Mouse (Mus musculus) urinary bladder, postnatal 10 days (tissue): ENCODE results near the gene 4931428L18Rik.
"Not testable (repeated sequence)": the region's sequence is repeated elsewhere in the genome, so short reads cannot be mapped to it uniquely, and the experiment has no call there.

Source experiments
- DNase-seq: peaks from one replicate; pipeline ENCODE4 v3.0.0; 2022; ENCODE audit warnings: low spot score

The 4931428L18Rik gene

DNA sequence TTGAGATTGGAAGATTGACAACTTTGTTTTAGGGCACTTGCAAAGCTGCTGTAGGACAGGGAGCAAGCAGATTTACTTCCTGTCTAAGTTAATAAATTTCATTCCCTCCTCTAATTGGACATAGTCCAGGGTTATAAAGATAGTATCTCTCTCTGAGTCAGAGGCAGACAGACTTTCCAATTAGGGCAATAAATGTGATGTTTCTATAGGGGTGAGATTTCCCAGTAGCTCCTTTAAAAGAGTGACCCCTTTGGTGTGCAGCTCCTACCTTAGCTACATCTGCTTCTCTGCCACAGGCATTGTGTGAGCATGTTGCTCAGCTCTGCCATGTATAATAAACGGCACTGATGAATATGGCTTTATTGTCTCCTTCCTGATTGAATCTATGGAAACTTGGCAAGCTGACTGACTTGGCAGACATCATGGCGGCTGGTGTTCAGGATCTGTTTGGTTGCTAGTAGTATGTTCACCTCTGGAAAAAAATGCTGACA lies 163.6 kb downstream of the 4931428L18Rik start:
- no peak for DNase-seq

DNA sequence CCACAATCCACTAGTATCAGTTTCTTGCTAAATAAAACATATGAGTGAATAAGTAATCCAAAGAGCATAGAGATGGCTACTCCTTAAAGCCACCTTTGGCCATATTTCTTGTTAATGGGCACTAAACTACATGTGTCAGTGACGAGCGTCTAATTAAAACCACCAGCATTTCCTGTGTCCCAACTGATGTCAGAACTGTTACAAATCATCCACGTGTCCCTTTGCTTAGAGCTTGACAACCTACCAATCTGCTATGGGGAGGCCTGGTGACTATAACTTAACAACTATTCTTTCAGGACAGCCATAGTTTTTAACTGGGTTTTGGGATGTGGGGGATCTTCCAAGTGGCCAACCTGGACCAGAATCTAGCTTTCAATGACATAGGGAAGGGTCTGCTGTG lies 164.3 kb downstream of the 4931428L18Rik start:
- DNase-seq, result no peak

DNA sequence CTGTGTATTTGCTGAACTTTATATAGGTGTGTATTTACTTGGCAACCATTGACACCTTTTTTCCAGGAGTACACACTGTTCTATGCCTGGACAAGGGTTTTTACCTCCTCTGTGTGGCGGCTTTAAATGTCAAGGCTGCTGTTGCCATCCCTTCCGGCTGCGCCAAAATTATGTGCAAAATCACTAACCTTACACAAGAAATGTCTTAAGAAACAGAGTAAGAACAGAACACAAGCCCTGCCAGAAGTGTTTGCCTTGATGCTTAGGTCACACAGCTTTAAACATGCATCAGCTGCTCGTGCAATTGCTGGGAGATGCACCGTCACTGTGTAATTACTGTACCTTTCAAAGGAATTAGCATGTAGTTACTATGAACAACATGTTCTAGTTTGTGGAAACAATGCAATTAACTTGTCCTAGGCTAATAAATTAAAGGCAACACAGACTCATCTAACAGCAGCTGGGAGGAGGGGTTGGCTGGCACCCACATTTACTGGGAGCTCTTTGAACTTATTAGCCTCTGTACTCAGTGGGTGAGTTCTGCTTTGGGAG lies 171.0 kb downstream of the 4931428L18Rik start:
- no peak for DNase-seq

DNA sequence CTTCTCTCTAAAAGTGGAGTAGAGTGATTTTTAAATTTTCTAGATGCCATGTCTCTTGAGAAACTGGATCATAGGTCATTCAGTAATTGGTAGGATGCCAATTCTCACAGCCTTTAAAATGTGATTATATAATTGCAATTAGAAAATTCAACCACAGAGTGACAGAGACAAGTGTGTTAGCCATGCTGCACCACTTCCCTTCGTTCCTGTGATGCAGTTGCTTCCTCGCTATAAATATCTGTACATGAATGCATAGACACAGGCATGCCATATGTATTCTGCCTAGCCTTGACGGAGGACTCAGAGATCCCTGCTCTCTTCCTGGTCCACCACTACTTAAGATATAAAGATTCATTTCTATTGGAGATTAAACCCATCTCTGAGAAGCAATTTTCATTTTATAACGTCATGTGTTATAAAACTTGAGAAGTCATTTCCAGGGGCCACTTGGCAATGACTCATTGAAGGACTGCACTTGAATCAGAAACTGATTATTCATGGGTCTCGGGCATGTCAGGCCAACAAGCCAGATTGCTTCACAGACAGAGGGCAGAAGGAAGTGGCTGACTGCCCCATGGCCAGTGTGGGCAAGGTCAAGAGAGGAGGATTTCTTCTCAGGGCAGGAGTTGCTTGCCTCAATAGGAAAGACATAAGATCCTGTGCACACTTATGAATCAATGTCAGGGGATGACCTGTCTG lies 172.4 kb downstream of the 4931428L18Rik start:
- no peak for DNase-seq

DNA sequence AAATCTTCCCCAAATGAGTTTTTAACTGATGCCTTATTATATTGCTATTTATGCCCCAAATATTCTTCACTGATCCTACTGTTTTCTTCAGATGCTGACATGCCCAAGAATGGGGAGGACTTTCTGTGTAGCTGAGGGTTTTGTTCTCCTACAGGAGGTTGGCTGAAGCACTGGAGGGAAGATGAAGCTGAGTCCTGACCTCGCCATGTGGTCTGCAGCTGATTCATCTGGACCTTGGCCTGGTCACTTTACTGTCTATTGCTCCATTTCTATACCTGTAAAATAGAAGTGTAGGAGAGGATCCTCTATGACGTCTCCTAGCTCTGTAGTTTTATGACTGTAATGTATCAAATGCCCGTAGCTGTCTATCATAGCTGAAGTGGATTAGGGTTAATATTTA lies 179.3 kb downstream of the 4931428L18Rik start:
- DNase-seq, result no peak

DNA sequence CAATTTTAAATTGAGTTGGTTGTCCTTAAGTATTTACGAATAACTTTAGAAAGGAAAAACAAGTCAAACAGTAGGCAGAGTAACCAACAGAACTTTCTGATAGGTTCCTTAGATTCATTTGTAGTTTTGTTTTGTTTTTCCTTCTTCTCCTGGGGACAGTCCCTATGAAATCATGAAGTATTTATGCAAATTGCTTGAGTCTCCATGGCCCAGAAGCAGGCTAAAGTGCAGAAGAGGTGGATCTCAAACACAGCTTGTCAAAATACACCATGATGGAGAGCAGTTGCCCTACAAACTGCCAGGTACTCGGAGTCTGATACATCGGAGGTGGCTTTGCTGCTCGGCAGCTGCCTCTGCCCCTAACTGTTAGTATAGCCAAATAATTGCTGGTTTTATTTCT lies 179.7 kb downstream of the 4931428L18Rik start:
- no peak for DNase-seq

DNA sequence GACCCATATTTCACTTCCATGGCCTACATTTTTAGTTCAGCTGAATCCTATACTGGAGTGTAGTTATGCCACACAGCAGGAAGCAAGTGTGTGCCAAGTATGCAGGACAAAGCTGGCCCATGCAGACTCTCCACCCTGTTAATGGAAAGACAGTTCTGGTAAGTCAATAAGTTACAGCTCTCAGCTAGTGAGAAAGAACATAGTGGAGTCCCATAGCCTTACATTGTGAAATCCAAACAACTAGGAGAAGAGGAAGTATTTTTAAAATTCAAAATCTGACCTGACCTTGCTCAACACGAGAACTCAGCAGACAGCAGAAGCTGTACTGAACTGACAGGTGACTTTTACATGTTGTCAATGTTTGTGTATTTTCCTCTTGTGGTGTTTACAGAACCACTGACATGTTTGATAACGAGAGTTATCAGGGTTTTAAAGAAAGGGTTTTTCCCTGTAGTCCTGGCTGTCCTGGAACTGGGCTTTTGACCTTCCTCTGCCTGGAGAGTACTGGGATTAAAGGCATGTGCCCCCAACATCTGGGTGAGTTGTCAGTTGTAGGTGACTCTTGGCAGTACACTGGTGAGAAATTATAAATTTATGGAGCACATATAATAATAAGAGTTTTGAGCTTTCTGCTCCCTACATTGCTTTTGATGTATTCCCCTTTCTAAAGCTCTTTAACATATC lies 188.5 kb downstream of the 4931428L18Rik start:
- no peak for DNase-seq

DNA sequence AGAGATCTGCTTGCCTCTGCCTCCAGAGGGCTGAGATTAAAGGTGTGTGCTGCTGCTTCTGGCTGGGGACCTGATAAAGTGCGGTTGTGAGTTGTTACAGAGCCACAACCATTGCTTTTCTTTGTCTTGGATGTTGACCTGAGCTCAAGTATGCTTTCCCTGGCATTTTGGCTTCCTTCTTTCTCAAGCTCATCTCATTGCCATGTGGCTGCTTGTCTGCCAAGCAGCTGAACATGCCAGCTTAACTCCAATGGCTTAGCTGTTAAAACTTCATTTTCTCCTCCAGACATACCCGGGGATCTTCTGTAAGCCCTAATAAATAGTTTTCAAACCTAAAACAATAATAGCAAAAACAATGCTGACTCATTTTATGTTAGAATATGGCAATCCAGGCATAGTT lies 190.1 kb downstream of the 4931428L18Rik start:
- no peak for DNase-seq

DNA sequence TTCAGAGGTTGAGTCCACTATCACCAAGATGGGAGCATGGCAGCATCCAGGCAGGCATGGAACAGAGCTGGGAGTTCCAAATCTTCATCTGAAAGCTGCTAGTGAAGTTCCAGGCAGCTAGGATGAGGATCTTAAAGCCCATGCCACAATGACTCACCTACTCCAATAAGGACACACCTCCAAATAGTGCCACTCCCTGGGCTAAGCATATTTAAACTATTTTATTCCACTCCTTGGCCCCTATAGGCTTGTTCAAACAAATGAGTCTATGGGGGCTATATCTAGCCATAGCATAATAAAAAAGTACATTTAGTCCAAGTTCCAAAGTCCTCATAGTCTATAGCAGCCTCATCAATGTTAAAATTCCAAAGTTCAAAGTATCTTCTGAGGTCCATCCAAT lies 199.3 kb downstream of the 4931428L18Rik start:
- no peak for DNase-seq

DNA sequence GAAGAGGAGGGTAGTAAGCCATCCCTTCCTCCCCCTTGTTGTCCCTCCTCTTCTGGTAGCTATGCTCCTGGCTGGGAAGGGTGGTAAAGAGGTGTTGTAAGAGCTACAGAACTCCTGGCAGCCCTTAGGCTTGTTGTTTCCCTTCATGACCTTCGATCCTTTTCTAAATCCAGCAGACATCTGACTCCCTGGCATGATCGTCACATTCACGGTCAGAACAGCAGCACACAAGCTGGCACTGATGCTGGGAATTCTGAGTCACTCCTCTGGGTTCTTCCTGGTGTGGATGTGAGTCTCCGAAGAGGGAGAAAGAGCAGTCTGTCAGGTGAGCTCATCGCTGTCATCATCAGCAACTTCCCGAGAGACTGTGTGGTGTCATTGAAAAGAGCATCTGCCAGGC lies 203.2 kb downstream of the 4931428L18Rik start:
- DNase-seq, result no peak

DNA sequence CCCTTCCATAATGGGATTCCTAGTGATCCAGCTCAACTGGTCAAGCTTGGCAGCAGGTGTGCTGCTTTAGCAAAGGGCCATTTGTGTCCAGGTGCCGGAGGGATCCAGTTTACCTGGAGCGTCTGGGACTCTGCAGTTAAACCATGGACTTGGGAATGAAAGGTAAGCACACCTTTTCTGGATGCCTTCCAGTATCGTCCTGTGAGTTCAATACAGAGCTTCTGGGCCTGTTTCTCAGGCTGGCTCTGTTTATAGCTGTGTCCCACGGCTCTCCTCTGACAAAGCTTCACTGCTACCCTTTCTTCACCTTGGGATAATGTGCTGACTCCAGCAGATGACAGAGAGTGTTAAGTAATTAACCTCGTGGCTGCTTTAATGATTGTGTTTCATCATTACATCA lies 205.1 kb downstream of the 4931428L18Rik start:
- DNase-seq, result no peak

DNA sequence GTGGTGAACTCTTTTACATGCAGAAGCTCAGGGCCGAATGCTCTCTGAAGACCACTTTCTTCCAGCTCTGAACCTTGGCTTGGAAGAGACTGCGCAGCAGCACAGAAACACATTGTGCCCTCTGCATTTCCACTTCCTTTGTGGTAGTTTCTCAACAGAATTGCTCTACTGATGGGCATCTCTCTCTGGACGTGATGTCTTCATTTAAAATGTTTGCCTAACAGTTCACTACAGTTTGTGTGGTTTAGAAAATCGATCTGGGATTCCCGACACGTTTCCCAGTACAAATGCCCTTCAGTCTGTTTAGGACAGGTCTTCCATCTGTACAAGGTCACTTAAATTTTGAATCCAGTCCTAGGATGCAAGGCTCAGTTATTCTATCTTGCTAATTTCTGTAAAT lies 206.4 kb downstream of the 4931428L18Rik start:
- DNase-seq, result no peak

DNA sequence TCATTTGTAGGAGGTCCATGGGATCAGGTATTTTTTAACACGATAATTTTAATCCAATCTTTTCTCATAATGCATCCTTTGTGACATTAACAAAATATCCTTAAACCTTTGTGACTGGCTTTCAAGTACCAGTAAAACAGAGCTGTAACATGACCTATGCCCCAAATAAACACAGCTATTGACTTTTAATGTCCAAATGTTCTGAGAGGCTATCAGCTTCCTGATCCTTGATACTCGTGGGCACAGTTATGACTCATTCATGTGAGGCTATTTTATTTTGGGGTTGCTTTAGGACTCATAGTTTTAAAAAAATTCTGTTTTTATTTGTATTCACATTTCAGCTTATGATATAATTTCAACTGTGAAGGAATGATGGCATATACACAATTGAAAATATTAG lies 207.2 kb downstream of the 4931428L18Rik start:
- DNase-seq, result no peak

DNA sequence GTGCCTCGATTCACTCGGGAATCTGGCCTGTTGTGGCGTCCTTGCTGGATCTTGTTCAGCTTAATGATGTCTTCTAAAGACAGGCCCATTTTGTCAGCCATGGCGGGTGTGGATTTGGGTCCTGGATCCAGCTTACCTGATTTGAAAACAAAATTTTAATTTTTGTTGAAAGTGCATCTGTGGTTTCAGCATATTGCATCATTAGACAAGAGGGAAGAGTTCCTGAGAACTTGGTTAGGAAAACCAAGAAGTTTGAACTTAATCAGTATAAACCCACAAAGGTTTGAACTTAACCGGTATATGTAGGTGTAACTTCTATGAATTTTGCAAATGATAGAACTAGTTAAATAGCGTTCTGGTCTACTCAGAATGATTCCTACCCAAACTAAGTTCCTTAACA lies 244.6 kb downstream of the 4931428L18Rik start, which contains the start of gene AC153137.1:
AC153137.1 (minus strand) TSS at position 101 of the 400 bp plus-strand sequence.
- not testable (repeated sequence) for DNase-seq

DNA sequence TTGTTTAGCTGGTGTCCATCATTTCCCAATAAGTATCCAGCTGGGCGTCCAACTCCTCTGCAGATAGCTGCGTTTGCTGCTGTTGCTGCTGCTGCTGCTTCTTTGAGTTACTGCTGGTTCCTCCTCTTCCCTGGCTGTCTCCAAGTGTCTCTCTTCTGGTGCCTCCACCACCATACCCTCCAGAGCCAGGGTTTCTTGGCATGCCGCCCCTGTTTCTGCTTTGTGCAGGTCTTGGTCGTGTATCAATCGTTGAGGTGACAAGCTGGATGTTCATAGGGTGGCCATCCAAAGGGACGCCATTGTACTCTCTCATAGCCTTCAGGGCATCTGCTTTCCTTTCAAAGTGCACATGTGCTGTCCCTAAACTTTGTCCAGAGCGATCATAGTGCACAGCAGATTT lies 245.2 kb downstream of the 4931428L18Rik start:
- DNase-seq, result not testable (repeated sequence)

DNA sequence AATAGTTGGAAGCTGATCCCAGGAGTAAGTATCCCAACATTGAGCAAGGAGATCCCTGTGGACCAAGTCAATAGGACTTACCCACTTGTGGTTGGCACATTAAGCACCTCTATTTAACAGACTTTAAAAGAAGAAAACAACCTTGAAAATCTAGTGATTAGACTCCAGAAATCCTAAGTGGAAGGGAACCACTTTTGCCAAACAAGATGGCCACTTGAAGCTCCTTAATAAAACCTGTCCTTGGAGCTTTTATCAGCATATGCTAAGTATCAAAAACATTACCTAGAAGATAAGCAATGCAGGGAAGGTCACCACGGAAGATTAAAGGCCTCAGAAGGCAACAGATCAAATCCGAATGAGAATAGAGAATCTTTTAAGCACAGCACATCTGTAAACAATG lies 270.7 kb downstream of the 4931428L18Rik start:
- DNase-seq, result no peak

DNA sequence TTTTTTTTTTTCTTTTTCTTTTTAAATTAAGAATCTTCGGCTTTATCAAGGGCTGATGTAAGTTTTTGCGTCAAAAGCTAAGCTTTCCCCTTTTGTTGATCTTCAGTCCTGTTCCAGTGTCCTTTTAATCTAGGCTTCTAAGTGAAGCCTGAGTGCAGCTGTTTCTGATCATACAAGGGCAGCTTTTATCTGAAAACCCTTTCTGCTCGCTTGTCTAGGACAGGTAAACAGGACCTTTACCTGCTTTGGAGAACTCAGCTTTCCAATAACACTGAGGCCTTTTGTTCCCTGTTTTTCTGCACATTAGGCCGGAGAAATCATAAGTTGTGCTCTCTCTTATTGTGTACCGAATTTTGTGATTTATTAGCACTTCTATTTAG lies 272.0 kb downstream of the 4931428L18Rik start:
- DNase-seq, result no peak

DNA sequence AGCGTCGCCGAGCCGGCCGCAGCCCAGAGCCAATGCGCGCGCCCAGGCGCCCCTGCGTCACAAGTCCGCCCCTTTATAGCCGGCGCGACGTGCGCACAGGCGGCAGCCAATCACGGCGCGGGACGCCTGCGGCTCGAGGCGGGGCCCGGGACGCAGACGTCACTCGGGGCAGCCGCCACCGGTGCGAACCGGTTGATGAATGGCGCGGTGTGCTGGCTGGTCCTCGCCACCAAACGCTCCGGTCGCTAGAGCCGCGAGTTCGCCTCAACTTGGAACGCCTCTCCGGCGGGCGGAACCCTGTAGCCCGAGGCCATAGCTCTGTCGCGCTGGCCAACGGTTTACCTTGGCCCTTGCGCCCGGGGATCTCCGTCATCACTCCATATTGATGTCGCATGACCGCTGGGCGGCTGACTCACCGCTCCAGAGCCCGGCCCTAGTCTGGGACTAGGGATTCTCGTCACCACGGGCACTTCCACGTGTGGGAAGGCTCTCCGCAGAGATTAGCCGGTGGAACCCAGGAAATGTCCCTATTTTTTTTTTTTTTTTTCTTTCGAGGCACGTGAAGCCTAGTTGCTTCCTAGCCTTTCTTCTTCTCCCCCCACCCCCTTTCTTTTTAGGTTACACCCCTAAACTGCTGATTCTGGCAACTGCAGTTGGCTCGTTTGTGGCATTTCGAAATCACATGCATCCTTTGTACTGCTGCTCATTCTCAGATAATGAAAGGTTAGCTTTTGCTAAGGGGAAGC lies 272.6 kb downstream of the 4931428L18Rik start:
- DNase-seq, result peak; percentile 85

DNA sequence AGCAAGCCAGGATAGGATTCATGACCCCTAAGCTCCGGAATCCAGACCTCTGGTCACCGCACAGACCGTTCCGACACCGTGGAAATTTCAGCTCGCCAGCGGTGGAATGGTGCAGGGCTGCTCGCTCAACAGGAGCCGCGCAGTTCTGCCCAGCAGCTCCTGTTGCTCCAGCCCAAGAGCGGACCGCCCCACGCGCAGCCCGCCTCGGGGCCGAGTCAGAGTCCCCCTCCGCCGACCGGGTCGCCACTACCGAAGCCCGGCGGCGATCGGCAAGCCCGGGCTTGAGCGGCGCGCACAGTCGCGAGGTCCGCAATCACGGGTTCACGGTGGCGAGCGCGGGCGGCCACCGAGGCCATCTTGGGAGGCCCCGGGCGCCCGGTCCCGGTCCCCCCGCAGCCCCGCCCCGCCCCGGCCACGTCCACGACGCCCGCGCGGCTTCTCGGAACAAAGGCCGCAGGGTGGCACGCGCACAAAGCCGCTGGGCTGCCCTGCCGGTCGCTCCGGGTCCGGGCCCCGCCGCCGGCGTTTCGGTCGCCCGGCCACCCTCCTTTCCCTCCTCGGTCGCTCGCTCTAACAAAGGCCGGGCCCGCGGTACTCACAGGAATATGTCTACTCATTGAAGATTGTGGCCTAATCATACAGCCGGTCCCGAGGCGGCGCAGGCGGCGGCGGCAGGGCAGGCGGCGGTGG lies 273.4 kb downstream of the 4931428L18Rik start:
- DNase-seq, result peak; percentile 31

DNA sequence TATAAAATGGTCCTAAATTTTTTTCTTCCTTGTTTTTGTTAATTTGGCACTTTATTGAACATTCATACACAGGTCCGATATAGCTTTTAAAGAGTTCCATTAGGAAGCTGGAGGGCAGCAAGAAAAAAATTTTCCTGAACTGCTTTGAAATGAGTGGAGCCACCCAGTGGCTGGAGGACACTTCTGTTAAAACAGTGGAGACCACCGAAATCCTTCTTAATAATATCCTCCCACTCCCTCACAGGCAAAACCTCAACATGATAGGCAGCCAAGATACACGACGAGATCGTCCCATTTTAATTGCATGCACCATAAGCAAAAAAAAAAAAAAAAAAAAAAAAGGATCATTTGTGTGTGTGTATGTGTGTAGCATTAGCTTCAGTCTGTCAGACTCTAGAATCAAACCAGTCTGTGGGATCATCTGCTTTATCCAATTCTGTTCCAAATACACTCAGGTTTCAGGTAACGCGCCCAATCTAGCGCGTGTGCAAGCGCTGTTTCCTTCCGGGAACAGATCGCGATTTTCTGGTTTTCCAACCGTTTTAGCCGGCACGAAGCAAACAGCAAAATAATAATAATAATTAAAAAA lies 274.0 kb downstream of the 4931428L18Rik start:
- DNase-seq, result no peak
